Mouse (Mus musculus): Measurements from ENCODE around the gene Tcam1. TPM values are rescaled to one million over a fixed set of nuclear protein-coding genes. Genes with fewer than 3 reads are reported as not detected.

The Tcam1 gene
- total RNA-seq, 2 experiments from 2014 or later, result not detected

DNA sequence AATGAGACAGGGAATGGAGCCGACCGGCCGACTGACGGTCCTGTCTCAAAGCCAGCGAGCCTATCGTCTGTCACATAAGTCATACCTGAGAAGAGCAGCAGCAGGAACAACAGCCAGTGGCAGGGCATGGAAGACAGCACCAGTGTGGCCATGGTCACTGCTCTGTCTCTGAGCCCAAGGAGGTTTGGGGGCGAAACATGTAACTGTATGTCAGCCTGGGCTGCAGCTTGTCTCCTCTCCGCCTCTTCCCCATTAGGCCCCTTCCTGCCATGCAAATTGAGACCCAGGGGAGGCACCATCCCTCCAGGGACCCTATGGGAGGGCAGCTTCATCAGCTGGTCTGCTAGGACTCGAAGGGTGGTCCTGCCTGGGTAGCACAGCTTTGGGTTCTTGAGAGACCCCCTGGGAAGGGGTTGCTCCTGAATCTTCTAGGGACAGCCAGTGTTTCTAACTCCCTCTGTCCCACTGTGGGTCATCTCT is 37.9 kb downstream of the Tcam1 start, which contains the start of gene Cd79b:
Gene Cd79b (minus strand): TSS at position 430 of the 480 bp plus-strand sequence.
- ATAC-seq (replicated peaks; ENCODE audit: low FRiP score, poor library complexity, severe bottlenecking), result no peak

DNA sequence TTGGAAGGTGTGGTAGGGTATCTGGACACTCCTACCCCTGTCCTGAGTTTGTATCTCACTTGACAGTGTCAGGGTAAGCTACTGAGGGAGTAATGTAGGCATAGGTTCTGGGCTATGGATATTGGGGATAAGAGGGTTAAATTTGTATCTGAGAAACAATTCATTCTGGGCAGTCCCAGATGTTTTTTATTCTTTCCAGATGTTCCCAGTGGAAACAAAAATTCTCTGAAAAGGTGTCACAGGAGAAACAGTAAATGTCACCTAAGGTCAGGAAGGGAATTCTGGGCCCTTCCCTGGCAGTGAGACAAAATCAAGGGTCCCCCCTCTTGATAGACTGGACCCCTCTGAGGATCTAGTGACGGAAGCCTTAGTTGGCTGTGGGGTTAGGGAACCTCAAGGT is 39.9 kb downstream of the Tcam1 start:
- no peak for ATAC-seq (replicated peaks; ENCODE audit: low FRiP score, poor library complexity, severe bottlenecking)

DNA sequence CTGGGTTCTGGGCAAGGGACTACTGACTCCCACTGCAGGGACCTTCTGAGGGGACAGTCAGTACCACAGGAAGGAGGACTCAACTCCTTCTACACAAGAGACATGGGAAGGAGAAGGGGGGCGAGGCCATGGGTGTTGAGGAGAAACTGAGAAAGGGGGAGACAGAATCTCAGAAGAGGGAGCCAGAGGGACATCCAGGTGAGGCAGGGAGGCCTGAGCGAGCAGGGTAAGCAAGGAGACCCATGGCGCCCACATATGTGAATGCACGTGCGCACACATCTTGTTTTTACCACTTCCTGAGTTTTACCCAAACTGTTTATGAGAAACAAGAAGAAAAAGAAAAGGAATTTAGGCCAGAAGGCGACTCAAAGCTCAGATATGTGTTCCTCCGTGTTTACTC is 41.3 kb downstream of the Tcam1 start:
- ATAC-seq (replicated peaks; ENCODE audit: low FRiP score, poor library complexity, severe bottlenecking), result no peak

DNA sequence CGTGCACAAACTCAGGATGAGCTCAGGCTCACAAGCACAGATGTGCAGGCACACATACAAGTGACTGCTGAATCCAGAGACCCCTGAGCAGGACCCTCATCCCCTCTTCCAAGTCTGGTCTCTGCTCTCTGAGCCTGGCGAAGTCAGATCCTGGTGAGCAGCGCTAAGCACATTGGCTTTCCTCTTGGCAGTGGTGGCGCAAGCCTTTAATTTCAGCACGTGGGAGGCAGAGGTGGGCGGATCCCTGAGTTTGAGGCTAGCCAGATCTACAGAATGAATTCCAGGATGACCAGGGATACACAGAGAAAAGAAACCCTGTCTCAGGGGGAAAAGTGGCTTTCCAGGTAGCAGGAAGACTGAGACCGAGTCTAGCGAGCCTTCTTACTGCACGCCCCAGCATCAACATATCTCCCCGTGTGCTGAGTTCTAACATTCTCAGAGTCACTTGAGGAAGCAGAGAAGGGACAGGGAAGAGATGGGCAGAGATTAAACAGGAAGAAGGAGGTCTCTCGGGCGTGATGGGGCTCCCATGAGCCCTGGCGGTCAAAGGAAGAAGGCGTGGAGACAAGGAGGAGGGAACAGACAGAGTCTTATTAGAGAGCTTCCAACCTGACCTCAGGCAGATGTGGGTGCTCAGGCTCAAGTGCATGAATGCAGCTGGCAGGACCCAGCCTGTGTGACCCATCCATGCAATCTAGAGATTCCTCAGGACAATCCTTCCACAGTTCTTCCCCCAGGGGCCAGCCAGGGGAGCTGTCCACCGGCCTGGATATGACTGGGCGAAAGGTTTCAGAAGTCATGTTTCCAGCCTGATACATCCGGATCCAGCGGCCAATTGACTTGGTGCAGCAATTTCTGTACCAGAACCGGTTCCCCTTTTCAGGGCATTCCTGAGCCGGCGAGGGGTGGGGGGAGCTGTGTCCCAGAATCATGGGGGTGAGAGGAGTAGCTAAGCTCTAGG is 42.2 kb downstream of the Tcam1 start:
- ATAC-seq (replicated peaks; ENCODE audit: low FRiP score, poor library complexity, severe bottlenecking), result no peak

DNA sequence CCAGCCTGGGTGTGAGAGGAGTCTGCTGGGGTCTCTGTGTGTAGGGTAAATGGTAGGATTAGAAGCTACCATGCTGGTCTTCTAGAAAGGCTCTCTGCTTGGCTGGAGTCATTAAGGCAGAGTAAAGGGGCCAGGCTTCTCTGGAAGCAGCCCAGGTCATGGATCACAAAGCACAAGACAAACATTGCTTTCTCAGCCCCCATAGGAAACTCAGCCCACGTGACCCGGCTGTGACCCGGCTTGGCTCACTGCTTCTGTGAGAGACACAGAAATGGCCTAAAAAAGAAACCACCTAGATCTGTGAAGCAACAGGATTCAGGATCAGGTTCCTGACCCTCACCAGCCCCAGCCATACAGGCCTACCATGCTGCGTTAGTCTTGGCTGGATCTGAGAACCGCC is 48.4 kb downstream of the Tcam1 start:
- no peak for ATAC-seq (replicated peaks; ENCODE audit: low FRiP score, poor library complexity, severe bottlenecking)

DNA sequence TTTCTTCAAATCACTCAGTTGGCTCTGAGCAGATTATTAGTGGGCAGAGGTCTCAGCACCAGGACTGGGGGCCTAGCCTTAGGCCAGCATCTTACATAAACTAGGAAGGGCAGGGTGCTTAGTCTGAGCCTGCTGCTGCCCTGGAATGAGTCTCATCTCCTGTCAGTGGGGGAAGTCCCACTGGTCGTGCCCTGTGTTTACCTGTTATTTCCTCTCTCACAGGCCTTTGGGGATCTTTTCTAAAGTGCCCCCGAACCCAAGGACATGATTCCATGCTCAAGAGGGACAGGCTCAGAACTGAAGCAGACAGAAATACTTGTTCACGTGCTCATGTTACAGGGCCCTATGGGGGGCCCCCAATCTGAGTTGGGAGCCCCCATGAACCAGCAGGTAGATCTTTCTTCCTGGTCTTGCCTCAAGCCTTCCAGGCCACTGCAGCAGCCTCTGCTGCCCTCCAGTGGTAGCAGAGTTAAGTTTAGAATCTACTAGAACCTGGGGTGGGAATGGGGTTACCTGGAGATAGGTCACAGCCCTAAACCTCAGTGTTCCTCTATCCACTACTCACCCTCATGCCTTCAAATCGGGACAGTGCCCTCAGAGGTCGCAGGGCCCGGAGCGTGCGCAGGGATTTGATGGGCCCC is 49.2 kb downstream of the Tcam1 start:
- no peak for ATAC-seq (replicated peaks; ENCODE audit: low FRiP score, poor library complexity, severe bottlenecking)

DNA sequence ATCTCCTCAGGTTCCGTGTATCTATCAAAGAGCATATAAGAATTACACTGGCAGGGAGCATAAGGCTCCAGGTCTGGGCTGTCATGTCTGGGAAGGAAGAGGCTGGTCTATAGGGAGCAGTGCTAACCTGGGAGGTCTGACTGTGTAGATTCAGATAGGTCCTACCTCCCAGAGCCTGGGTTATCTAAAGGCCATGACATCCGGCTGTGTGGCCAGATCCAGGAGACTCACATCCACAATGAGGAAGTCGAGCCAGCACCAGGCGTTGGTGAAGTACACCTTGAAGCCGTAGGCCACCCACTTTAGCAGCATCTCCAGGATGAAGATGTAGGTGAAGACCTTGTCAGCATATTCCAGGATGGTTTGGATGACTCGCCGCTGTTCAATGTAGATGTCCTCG is 50.0 kb downstream of the Tcam1 start:
- no peak for ATAC-seq (replicated peaks; ENCODE audit: low FRiP score, poor library complexity, severe bottlenecking)

DNA sequence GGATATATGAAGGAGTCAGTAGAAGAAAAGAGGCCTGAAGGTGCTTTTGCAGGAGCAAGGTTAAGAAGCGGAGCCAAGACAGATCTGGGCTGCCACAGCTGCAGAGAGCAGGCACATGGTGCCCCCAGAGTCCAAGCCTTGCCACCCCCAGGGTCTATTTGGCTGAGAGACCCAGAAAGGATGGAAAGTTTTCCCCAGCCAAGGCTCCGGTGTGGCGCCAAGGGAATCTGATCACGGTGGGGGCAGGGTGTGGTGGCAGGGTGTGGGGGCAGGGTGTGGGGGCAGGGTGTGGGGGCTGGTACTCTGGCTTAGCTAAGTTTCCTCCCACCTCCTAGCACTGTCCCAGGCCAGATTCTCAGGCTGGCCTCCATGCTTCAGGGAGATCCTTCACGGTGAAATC is 52.0 kb downstream of the Tcam1 start:
- ATAC-seq (replicated peaks; ENCODE audit: low FRiP score, poor library complexity, severe bottlenecking), result no peak

DNA sequence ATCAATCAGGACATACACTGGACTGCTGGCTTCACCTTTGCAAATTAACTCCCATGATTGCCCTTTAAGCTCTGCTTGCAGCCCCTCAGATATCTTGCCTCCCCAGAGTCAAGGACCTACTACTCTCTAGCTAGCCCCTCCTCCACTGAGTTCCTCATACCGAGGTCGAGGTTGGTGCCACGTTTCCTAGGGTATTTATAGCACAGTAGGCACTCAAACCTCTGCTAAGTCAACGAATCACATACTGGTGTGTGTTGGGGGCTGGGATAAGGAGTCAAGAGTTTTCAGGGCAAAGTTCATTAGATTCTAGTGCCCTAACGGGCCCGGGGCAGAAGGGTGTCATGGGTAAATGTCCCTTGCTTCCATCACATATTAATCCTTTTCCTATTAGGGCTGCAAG is 52.7 kb downstream of the Tcam1 start:
- ATAC-seq (replicated peaks; ENCODE audit: low FRiP score, poor library complexity, severe bottlenecking), result no peak

DNA sequence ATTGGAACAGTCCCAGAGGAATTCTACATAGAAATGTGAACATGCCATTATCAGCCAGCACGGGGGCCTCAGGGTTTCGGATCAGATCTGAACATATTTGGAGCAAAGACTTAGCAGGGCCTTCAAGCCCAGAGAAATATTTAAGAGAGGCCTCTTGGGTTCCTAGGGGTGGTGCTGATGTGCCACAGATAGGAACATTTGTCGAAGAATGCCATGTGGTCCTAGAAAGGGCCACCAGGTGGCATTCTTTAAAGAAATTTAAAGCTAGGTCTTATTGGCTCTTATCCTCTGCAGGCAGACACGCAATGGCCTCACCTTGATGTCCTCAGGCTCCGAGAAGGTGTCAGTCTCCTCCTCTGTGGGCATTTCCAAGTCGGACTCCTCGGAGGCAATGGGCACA is 53.2 kb downstream of the Tcam1 start:
- no peak for ATAC-seq (replicated peaks; ENCODE audit: low FRiP score, poor library complexity, severe bottlenecking)

DNA sequence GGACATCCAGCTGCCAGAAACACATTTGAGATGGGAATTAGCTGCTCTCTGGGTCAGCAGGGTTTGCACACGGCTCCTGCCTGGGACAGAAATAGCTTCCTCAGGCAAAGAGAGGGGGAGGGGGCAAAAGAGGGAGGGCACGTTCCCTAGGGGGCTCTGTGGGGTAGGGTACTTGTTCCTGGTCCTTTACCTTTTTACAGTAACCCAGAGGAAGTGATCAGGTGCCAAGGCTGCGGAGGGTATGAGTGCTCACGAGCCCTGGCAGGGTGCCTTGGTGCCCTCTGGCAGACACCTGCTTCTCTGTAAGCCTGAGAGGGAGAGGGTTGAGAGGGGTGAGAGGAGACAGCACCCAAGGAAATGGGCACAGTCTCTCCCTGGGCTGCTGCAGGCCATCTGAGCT is 56.0 kb downstream of the Tcam1 start:
- ATAC-seq (replicated peaks; ENCODE audit: low FRiP score, poor library complexity, severe bottlenecking), result no peak

DNA sequence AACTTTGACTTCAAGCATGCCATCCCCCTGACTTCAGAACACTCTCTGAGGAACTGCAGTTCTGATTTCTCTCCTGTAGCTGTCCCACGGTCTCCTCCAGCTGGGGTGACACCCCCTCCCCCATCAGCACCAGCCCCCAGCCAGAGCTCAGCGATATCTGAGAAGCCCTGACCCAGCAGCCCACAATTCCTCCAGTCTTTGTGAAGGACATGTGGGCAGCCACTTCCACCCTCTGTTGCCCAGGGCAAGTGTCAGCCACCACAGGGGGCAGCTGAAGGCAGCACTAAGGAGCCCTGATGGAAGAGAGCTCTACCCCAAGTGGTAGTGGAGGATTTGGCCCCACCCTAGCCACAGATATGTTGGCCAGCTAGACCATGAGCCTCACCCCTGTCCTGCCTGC is 57.6 kb downstream of the Tcam1 start:
- ATAC-seq (replicated peaks; ENCODE audit: low FRiP score, poor library complexity, severe bottlenecking), result no peak

DNA sequence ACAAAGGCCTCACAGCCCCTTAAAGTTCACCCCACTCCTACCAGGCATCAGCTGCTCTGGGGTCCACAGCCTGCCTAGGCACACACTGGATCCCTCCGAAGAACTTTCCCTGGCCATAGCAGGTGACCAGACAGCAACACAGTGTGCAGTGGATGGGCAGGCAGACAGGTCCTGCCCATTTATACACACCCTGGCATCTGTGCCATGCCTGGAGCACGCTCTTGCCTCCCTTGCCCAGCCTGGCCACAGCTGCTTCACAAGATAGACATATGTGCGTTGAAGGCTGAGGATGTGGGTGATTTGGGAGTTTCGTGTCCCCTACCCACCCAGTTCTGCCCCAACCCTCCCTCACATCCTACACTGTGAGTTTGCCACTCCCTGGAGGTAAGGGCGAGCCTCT is 61.6 kb downstream of the Tcam1 start:
- ATAC-seq (replicated peaks; ENCODE audit: low FRiP score, poor library complexity, severe bottlenecking), result no peak

Other genes with a start within 250 kb of the Tcam1 start
- 25.2 and 28.1 TPM in 2 replicates for gene Dcaf7, start 239.8 kb upstream of the Tcam1 start, total RNA-seq (2015; ENCODE audit: low replicate concordance)
- gene Dcaf7, start 239.8 kb upstream of the Tcam1 start, total RNA-seq (2017; ENCODE audit: low replicate concordance), result 26.9 and 36.5 TPM in 2 replicates
- gene Taco1, start 210.6 kb upstream of the Tcam1 start, total RNA-seq (2015; ENCODE audit: low replicate concordance), result 5.9 TPM in 1 of 2 replicates, not detected in the other
- gene Taco1, start 210.6 kb upstream of the Tcam1 start, total RNA-seq (2017; ENCODE audit: low replicate concordance), result 4.1 and 6.8 TPM in 2 replicates
- gene Map3k3, start 192.1 kb upstream of the Tcam1 start, total RNA-seq (2015; ENCODE audit: low replicate concordance), result 9.6 and 11.5 TPM in 2 replicates
- 5.7 and 6.2 TPM in 2 replicates for gene Map3k3, start 192.1 kb upstream of the Tcam1 start, total RNA-seq (2017; ENCODE audit: low replicate concordance)
- gene Gm10840, start 115.8 kb upstream of the Tcam1 start, total RNA-seq (2015; ENCODE audit: low replicate concordance), result not detected in 2 replicates
- gene Gm10840, start 115.8 kb upstream of the Tcam1 start, total RNA-seq (2017; ENCODE audit: low replicate concordance), result not detected in 2 replicates
- gene Limd2, start 115.8 kb upstream of the Tcam1 start, total RNA-seq (2015; ENCODE audit: low replicate concordance), result 35.7 and 49.0 TPM in 2 replicates
- 4.8 and 8.7 TPM in 2 replicates for gene Limd2, start 115.8 kb upstream of the Tcam1 start, total RNA-seq (2017; ENCODE audit: low replicate concordance)
- 14.1 and 16.3 TPM in 2 replicates for gene Strada, start 74.5 kb upstream of the Tcam1 start, total RNA-seq (2015; ENCODE audit: low replicate concordance)
- gene Strada, start 74.5 kb upstream of the Tcam1 start, total RNA-seq (2017; ENCODE audit: low replicate concordance), result 6.4 and 12.3 TPM in 2 replicates
- 24.1 and 54.9 TPM in 2 replicates for gene Ccdc47, start 60.3 kb upstream of the Tcam1 start, total RNA-seq (2015; ENCODE audit: low replicate concordance)
- gene Ccdc47, start 60.3 kb upstream of the Tcam1 start, total RNA-seq (2017; ENCODE audit: low replicate concordance), result 122 and 130 TPM in 2 replicates
- 28.9 and 47.6 TPM in 2 replicates for gene Ddx42, start 59.7 kb upstream of the Tcam1 start, total RNA-seq (2015; ENCODE audit: low replicate concordance)
- gene Ddx42, start 59.7 kb upstream of the Tcam1 start, total RNA-seq (2017; ENCODE audit: low replicate concordance), result 60.4 and 91.1 TPM in 2 replicates
- 6.5 and 13.8 TPM in 2 replicates for gene Ftsj3, start 20.6 kb upstream of the Tcam1 start, total RNA-seq (2015; ENCODE audit: low replicate concordance)
- 19.1 and 20.7 TPM in 2 replicates for gene Ftsj3, start 20.6 kb upstream of the Tcam1 start, total RNA-seq (2017; ENCODE audit: low replicate concordance)
- 41.5 and 42.5 TPM in 2 replicates for gene Psmc5, start 20.5 kb upstream of the Tcam1 start, total RNA-seq (2015; ENCODE audit: low replicate concordance)
- gene Psmc5, start 20.5 kb upstream of the Tcam1 start, total RNA-seq (2017; ENCODE audit: low replicate concordance), result 33.4 and 66.2 TPM in 2 replicates
- gene Smarcd2, start 3.7 kb upstream of the Tcam1 start, total RNA-seq (2015; ENCODE audit: low replicate concordance), result 36.0 and 49.0 TPM in 2 replicates
- 119 and 162 TPM in 2 replicates for gene Smarcd2, start 3.7 kb upstream of the Tcam1 start, total RNA-seq (2017; ENCODE audit: low replicate concordance)
- gene Gh, start 25.2 kb downstream of the Tcam1 start, total RNA-seq (2015; ENCODE audit: low replicate concordance), result not detected in 2 replicates
- gene Gh, start 25.2 kb downstream of the Tcam1 start, total RNA-seq (2017; ENCODE audit: low replicate concordance), result 2.7 TPM in 1 of 2 replicates, not detected in the other
- 110 and 129 TPM in 2 replicates for gene Cd79b, start 38.1 kb downstream of the Tcam1 start, total RNA-seq (2015; ENCODE audit: low replicate concordance)
- 29.3 and 46.0 TPM in 2 replicates for gene Cd79b, start 38.1 kb downstream of the Tcam1 start, total RNA-seq (2017; ENCODE audit: low replicate concordance)
- 0.84 TPM in 1 of 2 replicates, not detected in the other for gene Scn4a, start 76.6 kb downstream of the Tcam1 start, total RNA-seq (2015; ENCODE audit: low replicate concordance)
- 0.39 TPM in 1 of 2 replicates, not detected in the other for gene Scn4a, start 76.6 kb downstream of the Tcam1 start, total RNA-seq (2017; ENCODE audit: low replicate concordance)
- not detected in 2 replicates for gene Prr29, start 88.8 kb downstream of the Tcam1 start, total RNA-seq (2015; ENCODE audit: low replicate concordance)
- not detected in 2 replicates for gene Prr29, start 88.8 kb downstream of the Tcam1 start, total RNA-seq (2017; ENCODE audit: low replicate concordance)
- gene Icam2, start 111.4 kb downstream of the Tcam1 start, total RNA-seq (2015; ENCODE audit: low replicate concordance), result 23.9 TPM in 1 of 2 replicates, not detected in the other
- gene Icam2, start 111.4 kb downstream of the Tcam1 start, total RNA-seq (2017; ENCODE audit: low replicate concordance), result 9.5 and 15.1 TPM in 2 replicates
- 8.8 and 11.9 TPM in 2 replicates for gene Ern1, start 211.2 kb downstream of the Tcam1 start, total RNA-seq (2015; ENCODE audit: low replicate concordance)
- 5.9 and 6.7 TPM in 2 replicates for gene Ern1, start 211.2 kb downstream of the Tcam1 start, total RNA-seq (2017; ENCODE audit: low replicate concordance)